Mouse (Mus musculus) liver, embryonic 14.5 days (tissue): ENCODE data around the gene Slfnl1. TPM values are rescaled to one million over a fixed set of nuclear protein-coding genes. Genes with fewer than 3 reads are reported as not detected.

Experiments
- ATAC-seq: fragments of 200-750 bp; cut with Nextera tagmentation; 2 replicates; pipeline ENCODE4 v1.8.0; 2017; ENCODE audit warnings: moderate number of reproducible peaks, mild to moderate bottlenecking, moderate library complexity; ENCODE audit not compliant: insufficient read depth
- DNase-seq, 3 experiments: peaks; one replicate each; pipeline ENCODE4 v3.0.0-alpha.2; 2012 to 2013; ENCODE audit warnings: low read depth in 3 of 3, low spot score in 3 of 3
- H3K27ac ChIP-seq: fragments of 300-500 bp; sonication (generic); 2 replicates; pipeline ENCODE4 v1.5.1; 2014; ENCODE audit warnings: moderate library complexity, mild to moderate bottlenecking, control low read depth, inconsistent platforms
- H3K27me3 ChIP-seq: fragments of 300-500 bp; sonication (generic); 2 replicates; pipeline ENCODE4 v1.6.1; 2014; ENCODE audit warnings: mild to moderate bottlenecking, low read length, moderate library complexity; ENCODE audit not compliant: control insufficient read depth, insufficient read depth
- H3K36me3 ChIP-seq: fragments of 300-500 bp; sonication (generic); replicated peaks from 2 replicates; pipeline ENCODE4 v1.6.1; 2014; ENCODE audit warnings: low read depth; ENCODE audit not compliant: control insufficient read depth, insufficient read depth
- H3K4me1 ChIP-seq, 2 experiments: fragments of 200-500 bp in 1 of 2; fragments of 300-500 bp in 1 of 2; sonication (generic) in 1 of 2; replicated peaks; 2 replicates each; pipeline ENCODE4 v1.6.1; 2012 to 2014; ENCODE audit warnings: antibody characterized with exemption in 1 of 2, inconsistent platforms in 1 of 2, low read length in 1 of 2; ENCODE audit not compliant: control insufficient read depth in 2 of 2, insufficient read depth in 2 of 2
- H3K4me2 ChIP-seq: fragments of 300-500 bp; sonication (generic); 2 replicates; pipeline ENCODE4 v1.6.1; 2014; ENCODE audit warnings: low read depth, mild to moderate bottlenecking, control low read depth, moderate library complexity
- H3K4me3 ChIP-seq, 2 experiments: fragments of 200-500 bp in 1 of 2; fragments of 300-500 bp in 1 of 2; sonication (generic) in 1 of 2; 2 replicates each; pipeline ENCODE4 v1.5.1; 2012 to 2014; ENCODE audit warnings: low read depth in 2 of 2, low read length in 2 of 2, mild to moderate bottlenecking in 2 of 2, control low read depth in 1 of 2, inconsistent platforms in 1 of 2, moderate library complexity in 1 of 2; ENCODE audit not compliant: insufficient read depth in 1 of 2
- H3K9ac ChIP-seq: fragments of 300-500 bp; sonication (generic); replicated peaks from 2 replicates; pipeline ENCODE4 v1.6.1; 2014; ENCODE audit warnings: mild to moderate bottlenecking, control low read depth, moderate library complexity
- H3K9me3 ChIP-seq: fragments of 300-500 bp; sonication (generic); 2 replicates; pipeline ENCODE4 v1.6.1; 2016; ENCODE audit warnings: low read length, mixed read lengths; ENCODE audit not compliant: control insufficient read depth
- CTCF ChIP-seq: IDR thresholded peaks from 2 replicates; pipeline ENCODE4 v1.5.1; 2016; ENCODE audit warnings: antibody characterized with exemption, low read depth, control low read depth
- EP300 ChIP-seq: IDR thresholded peaks from 2 replicates; pipeline ENCODE4 v1.6.1; 2016; ENCODE audit warnings: antibody characterized with exemption, low read depth
- WGBS: fragments of 180-500 bp; shearing (Covaris S2); extraction: QIAGEN DNeasy Blood & Tissue Kit; methylation state at CpG from one replicate; pipeline ENCODE4 v1.1.7; 2014; ENCODE audit not compliant: insufficient replicate concordance; 5-methylcytosine and 5-hydroxymethylcytosine counted together
- polyA plus RNA-seq, 2 experiments: library from polyadenylated mRNA; depleted of rRNA in 1 of 2; stranded (reverse) in 1 of 2; unstranded in 1 of 2; fragments of >200 nt; fragmentation: Nextera tagmentation in 1 of 2; extraction: Ambion mirVana in 1 of 2; gene quantifications; 2 replicates each; pipeline versions ENCODE4 v1.2.1 to v1.2.3; 2012 to 2014

Slfnl1 gene
- polyA plus RNA-seq (2012; rRNA removed) (not detected in 2 replicates), polyA plus RNA-seq (2014; fragmentation: Nextera tagmentation; extraction: Ambion mirVana) (not detected in 2 replicates)

DNA sequence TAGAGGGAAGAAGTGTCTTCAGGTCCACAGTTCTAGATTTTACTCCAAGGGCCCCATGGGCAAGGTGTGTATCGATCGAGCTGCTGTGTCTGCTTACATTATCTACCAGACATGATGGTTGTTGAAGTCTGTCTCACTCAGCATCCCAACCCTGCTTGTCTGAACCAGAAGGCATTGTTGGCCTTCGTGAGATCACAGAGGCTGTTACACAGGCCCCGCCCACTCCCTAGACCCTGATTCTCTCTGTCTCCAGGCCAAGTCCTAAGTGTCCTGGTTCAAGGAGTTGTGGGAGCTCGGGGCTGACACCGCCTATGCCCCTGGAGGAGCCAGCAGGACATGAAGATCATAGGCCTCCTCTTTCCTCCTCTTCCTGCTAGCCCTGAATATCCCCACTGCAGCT, at the start of gene Slfnl1:
Gene Slfnl1, plus strand, starts transcription at position 246 of the 400 bp plus-strand sequence.
- H3K4me1 ChIP-seq: no peaks in the 10 kb centered on the region
- WGBS: 68% methylated on average over 6 of the region's 6 CpGs
- H3K9me3 ChIP-seq: no peaks in the 10 kb centered on the region
- H3K27me3 ChIP-seq: no peaks in the 10 kb centered on the region
- ATAC-seq (no peak), DNase-seq (no peak)
- no peak within 1 kb of the TSS for H3K9ac ChIP-seq
- no peak for TF ChIP-seq EP300
- TF ChIP-seq CTCF: no peak
- H3K4me2 ChIP-seq: no peak within 1 kb of the TSS
- no peaks in the 10 kb centered on the region for H3K36me3 ChIP-seq
- H3K4me3 ChIP-seq: no peak within 1 kb of the TSS
- H3K27ac ChIP-seq: no peak within 1 kb of the TSS

- WGBS: 63% methylated on average over 1 of the region's 1 CpGs
- Histone ChIP-seq H3K27me3 (no peaks in the 10 kb centered on the region), H3K36me3 (0 out of 2 replicates have a peak, but pooled peaks cover 4% of the 10 kb centered on the region), H3K9me3 (no peaks in the 10 kb centered on the region), H3K4me2 (no peak overlapping the region), H3K4me1 (no peaks in the 10 kb centered on the region), H3K4me3 (no peak overlapping the region), H3K9ac (no peak overlapping the region), H3K27ac (no peak overlapping the region)
- ATAC-seq (no peak), DNase-seq (no peak)
- no peak for TF ChIP-seq CTCF
- no peak for TF ChIP-seq EP300
Measured at GRCm38 (mm10) chr4:120487707-120488106, 44.3 kb upstream of the Slfnl1 start.

GRCm38 (mm10) chr4:120506955-120507354, 25.1 kb upstream of the Slfnl1 start:
- no peaks in the 10 kb centered on the region for H3K27me3 ChIP-seq
- H3K36me3 ChIP-seq: peaks cover 15% of the 10 kb centered on the region
- no peaks in the 10 kb centered on the region for H3K4me1 ChIP-seq
- TF ChIP-seq CTCF (no peak), EP300 (no peak)
- DNase-seq: no peak
- 83% methylated on average over 1 of the region's 1 CpGs for WGBS
- H3K4me3 ChIP-seq: no peak overlapping the region
- H3K4me2 ChIP-seq: no peak overlapping the region
- no peaks in the 10 kb centered on the region for H3K9me3 ChIP-seq
- H3K9ac ChIP-seq: no peak overlapping the region
- no peak for ATAC-seq
- no peak overlapping the region for H3K27ac ChIP-seq

- H3K36me3 ChIP-seq: peaks cover 19% of the 10 kb centered on the region
- H3K4me3 ChIP-seq: no peak overlapping the region
- no peaks in the 10 kb centered on the region for H3K27me3 ChIP-seq
- no peaks in the 10 kb centered on the region for H3K9me3 ChIP-seq
- TF ChIP-seq EP300 (no peak), CTCF (no peak)
- no peak overlapping the region for H3K27ac ChIP-seq
- no peak overlapping the region for H3K4me2 ChIP-seq
- no peak overlapping the region for H3K9ac ChIP-seq
- DNase-seq (no peak), ATAC-seq (no peak)
- WGBS: 75% methylated on average over 4 of the region's 4 CpGs
- H3K4me1 ChIP-seq: no peaks in the 10 kb centered on the region
Measured at GRCm38 (mm10) chr4:120511203-120511602, 20.8 kb upstream of the Slfnl1 start.

- Histone ChIP-seq H3K4me2 (no peak overlapping the region), H3K27ac (no peak overlapping the region), H3K36me3 (peaks cover 12% of the 10 kb centered on the region), H3K27me3 (no peaks in the 10 kb centered on the region), H3K9ac (no peak overlapping the region), H3K9me3 (no peaks in the 10 kb centered on the region), H3K4me1 (no peaks in the 10 kb centered on the region), H3K4me3 (no peak overlapping the region)
- DNase-seq (no peak), ATAC-seq (no peak)
- WGBS: 86% methylated on average over 2 of the region's 2 CpGs
- TF ChIP-seq EP300 (no peak), CTCF (no peak)
Measured at GRCm38 (mm10) chr4:120514366-120514765, 17.7 kb upstream of the Slfnl1 start.
